Mouse (Mus musculus): Measurements from ENCODE around the gene Zfp354a. TPM values are rescaled to one million over a fixed set of nuclear protein-coding genes. Genes with fewer than 3 reads are reported as not detected.
"Not testable (repeated sequence)": the region's sequence is repeated elsewhere in the genome, so short reads cannot be mapped to it uniquely, and the experiment has no call there.

Zfp354a gene
- total RNA-seq (2021): 1 to 10 TPM; 7.3 to 8.3 TPM
- long read RNA-seq, experiment 1, partial matches to known transcripts: 0 of 4 reads
- long read RNA-seq, experiment 1, other reads (novel, unspliced or antisense): 2 of 4 reads
- long read RNA-seq, experiment 2, partial matches to known transcripts: 0 of 5 reads
- long read RNA-seq, experiment 2, other reads (novel, unspliced or antisense): 2 of 5 reads

DNA sequence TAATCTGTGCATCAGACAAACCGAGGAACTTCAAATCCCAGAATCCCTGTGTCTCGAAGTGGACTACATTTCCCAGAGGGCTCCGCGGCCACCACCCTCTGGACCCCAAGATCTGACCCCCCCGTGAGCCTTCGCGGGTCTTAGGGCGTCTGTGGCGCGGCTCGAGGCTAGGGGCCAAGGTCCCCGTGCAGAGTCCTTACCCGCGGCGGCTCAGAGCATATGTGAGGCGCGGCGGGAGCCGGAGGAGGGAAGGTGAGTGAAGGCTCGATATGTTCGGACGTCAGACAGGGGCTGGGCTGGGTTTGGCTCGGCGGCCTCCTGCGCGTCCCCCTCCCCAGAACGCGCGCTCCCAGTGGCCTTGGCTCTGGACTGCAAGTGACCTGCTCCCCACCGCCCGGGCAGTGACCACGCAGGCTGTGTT lies at the start of gene Zfp354a:
Gene Zfp354a (plus strand): TSS at position 107 of the 421 bp plus-strand sequence.
- TF ChIP-seq CTCF (conservative IDR thresholded peaks at IDR 0.05): no peak; the same call in 1 of the 2 replicates
- Histone ChIP-seq H3K4me3 (peak within 1 kb of the TSS; percentile 90), H3K27ac (peak within 1 kb of the TSS; percentile 87)
- peak; percentile 74 to 79 for DNase-seq (ENCODE audit: low spot score in 2 of 2)

- DNase-seq (ENCODE audit: low spot score in 2 of 2): no peak
- TF ChIP-seq CTCF (conservative IDR thresholded peaks at IDR 0.05): no peak
- Histone ChIP-seq H3K4me3 (no peak overlapping the region), H3K27ac (no peak overlapping the region)
These were observed 47.2 kb upstream of the Zfp354a start for GRCm38 (mm10) chr11:51011821-51012220.

DNA sequence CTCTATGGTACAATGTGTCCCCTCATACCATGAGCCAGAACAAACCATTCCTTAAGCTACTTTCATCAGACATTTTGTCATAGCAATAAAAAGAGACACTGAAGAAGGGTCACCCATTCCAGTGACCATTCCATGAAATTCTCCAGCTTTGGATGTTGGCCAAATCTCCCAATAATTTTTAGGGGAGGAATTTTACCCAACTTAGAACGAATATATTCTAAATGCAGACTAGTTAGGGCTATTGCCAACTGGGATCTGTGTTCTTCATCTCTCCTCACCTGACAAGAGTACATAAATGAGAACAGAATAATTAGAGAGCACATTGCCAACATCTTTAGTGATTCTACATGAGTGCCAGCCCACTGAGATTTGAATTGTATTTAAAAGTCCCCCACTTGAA lies 45.1 kb upstream of the Zfp354a start, which contains the start of gene Olfr54:
Gene Olfr54 (plus strand): TSS at position 301 of the 400 bp plus-strand sequence.
- no peak for TF ChIP-seq CTCF (conservative IDR thresholded peaks at IDR 0.05)
- no peak within 1 kb of the TSS for H3K27ac ChIP-seq
- no peak within 1 kb of the TSS for H3K4me3 ChIP-seq
- no peak for DNase-seq (ENCODE audit: low spot score in 2 of 2)

GRCm38 (mm10) chr11:51016341-51016740 lies 42.7 kb upstream of the Zfp354a start:
- DNase-seq (ENCODE audit: low spot score in 2 of 2): no peak
- Histone ChIP-seq H3K27ac (no peak overlapping the region), H3K4me3 (no peak overlapping the region)
- TF ChIP-seq CTCF (conservative IDR thresholded peaks at IDR 0.05): no peak

DNA sequence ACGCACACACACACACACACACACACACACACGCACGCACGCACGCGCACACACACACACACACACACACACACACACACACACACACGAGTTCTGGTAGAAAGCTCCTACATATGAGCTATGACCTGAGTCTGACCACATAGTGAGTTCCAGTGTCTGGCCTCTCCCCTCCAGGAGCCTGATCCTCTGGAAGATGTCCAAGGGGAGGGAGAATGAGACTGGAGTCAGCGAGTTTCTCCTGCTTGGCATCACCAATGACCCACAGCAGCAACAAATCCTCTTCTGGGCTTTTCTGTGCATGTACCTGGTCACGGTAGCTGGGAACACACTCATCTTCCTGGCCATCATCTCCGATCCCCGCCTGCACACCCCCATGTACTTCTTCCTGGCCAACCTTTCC lies 32.2 kb upstream of the Zfp354a start:
- not testable (repeated sequence) for DNase-seq (ENCODE audit: low spot score in 2 of 2); H3K27ac ChIP-seq; H3K4me3 ChIP-seq

DNA sequence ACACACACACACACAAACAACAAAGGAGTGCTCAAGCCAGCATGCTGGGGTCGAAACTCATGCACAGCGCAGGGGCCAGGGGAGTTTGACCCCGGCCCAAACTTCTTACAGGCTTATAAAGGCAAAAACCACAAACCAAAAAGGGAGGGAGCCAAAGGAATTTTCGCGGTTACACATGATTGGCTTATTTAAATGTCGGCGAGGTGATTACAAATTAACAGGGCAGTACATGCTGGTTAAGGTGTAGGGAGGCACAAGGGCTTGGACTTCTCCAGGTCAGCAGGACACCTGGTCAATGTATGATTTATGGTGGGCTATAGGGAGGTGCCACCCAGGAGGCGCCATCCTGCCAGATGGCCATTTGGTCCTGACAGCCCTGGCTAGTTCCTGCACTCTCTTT lies 29.7 kb upstream of the Zfp354a start:
- not testable (repeated sequence) for H3K27ac ChIP-seq; DNase-seq (ENCODE audit: low spot score in 2 of 2); H3K4me3 ChIP-seq

GRCm38 (mm10) chr11:51030225-51030624 lies 28.8 kb upstream of the Zfp354a start:
- TF ChIP-seq CTCF (conservative IDR thresholded peaks at IDR 0.05): no peak
- Histone ChIP-seq H3K4me3 (no peak overlapping the region), H3K27ac (no peak overlapping the region)
- no peak for DNase-seq (ENCODE audit: low spot score in 2 of 2)

GRCm38 (mm10) chr11:51032851-51033250 lies 26.2 kb upstream of the Zfp354a start:
- H3K4me3 ChIP-seq: no peak overlapping the region
- peak in 1 of 2 experiments; percentile 50 for DNase-seq (ENCODE audit: low spot score in 2 of 2)
- TF ChIP-seq CTCF (conservative IDR thresholded peaks at IDR 0.05): peak; percentile 92
- H3K27ac ChIP-seq: no peak overlapping the region

DNA sequence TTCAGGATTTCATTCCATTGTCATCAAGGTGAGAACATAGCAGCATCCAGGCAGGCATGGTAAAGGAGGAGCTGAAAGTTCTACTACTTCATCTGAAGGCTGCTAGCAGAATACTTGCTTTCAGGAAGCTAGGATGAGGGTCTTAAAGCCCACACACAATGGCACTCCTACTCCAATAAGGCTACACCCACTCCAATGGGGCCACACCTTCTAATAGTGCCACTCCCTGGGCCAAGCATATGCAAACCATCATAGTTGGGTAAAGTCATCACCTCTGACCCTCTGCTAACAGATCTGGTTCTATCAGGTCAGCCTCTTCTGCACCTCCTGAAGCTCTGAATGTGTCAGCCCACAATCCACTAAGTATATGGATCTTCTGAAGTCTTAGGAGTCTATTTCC lies 24.9 kb upstream of the Zfp354a start:
- not testable (repeated sequence) for H3K4me3 ChIP-seq; DNase-seq (ENCODE audit: low spot score in 2 of 2); H3K27ac ChIP-seq

GRCm38 (mm10) chr11:51035951-51036350 lies 23.1 kb upstream of the Zfp354a start:
- DNase-seq (ENCODE audit: low spot score in 2 of 2): no peak
- no peak for TF ChIP-seq CTCF (conservative IDR thresholded peaks at IDR 0.05)
- Histone ChIP-seq H3K27ac (no peak overlapping the region), H3K4me3 (no peak overlapping the region)

GRCm38 (mm10) chr11:51044776-51045175 lies 14.3 kb upstream of the Zfp354a start:
- DNase-seq (ENCODE audit: low spot score in 2 of 2); H3K4me3 ChIP-seq; H3K27ac ChIP-seq: not testable (repeated sequence)

- H3K4me3 ChIP-seq; DNase-seq (ENCODE audit: low spot score in 2 of 2); H3K27ac ChIP-seq: not testable (repeated sequence)
These were observed 11.2 kb upstream of the Zfp354a start, which contains the start of gene Olfr1375 for GRCm38 (mm10) chr11:51047809-51048208. Gene Olfr1375 (plus strand): TSS chr11:51048109.

DNA sequence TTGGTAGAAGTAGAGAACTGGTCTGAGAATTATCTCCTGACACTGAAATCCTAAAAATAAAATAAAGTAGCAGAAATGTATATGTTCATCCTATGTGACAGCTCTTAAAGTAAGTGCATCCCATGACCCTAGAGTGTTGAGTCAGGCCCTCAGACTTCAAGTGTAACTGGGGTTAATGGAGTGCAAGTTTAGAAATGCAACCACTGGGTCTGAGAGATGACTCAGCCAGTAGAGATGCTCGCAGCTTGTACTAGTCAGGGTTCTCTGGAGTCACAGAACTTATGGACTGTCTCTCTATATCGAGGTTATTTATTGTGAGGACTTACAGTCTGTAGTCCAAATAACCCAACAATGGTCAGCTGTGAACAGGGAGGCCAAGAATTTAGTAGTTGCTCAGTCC lies 7.4 kb upstream of the Zfp354a start:
- DNase-seq (ENCODE audit: low spot score in 2 of 2): no peak
- Histone ChIP-seq H3K4me3 (no peak overlapping the region), H3K27ac (no peak overlapping the region)
- TF ChIP-seq CTCF (conservative IDR thresholded peaks at IDR 0.05): no peak

DNA sequence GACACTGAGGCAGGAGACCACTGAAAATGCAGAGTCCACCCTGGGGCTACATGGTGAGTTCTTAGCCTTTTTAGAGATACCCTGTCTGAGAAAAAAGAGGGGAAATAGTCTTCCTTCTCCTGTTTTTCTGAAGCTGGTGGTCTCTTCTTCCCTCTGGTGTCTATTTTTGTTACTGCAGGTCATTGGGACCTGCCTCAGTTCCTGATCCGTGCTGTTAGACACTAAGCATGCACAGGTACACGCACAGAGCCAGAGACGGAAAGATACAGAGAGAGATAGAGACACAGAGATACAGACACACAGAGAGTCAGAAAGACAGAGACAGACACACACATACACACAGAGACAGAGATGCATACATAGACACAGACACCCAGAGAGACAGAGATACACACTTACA lies 5.8 kb upstream of the Zfp354a start:
- peak in 1 of 2 experiments; percentile 30 for DNase-seq (ENCODE audit: low spot score in 2 of 2)
- peak; percentile 76 for TF ChIP-seq CTCF (conservative IDR thresholded peaks at IDR 0.05)
- Histone ChIP-seq H3K4me3 (no peak overlapping the region), H3K27ac (no peak overlapping the region)

Measured in layer of hippocampus, adult 2 months (tissue).